Mouse (Mus musculus) liver, postnatal 0 days (tissue): ENCODE data around the gene Cacnb3. TPM values are rescaled to one million over a fixed set of nuclear protein-coding genes. Genes with fewer than 3 reads are reported as not detected.

Source experiments
- ATAC-seq: fragments of 200-750 bp; cut with Nextera tagmentation; 2 replicates; pipeline ENCODE4 v1.8.0; 2017; ENCODE audit warnings: mild to moderate bottlenecking, moderate library complexity
- DNase-seq: peaks from one replicate; pipeline ENCODE4 v3.0.0-alpha.2; 2016
- H3K27ac ChIP-seq: fragments of 300-500 bp; sonication (generic); 2 replicates; pipeline ENCODE4 v1.5.1; 2014; ENCODE audit warnings: antibody characterized with exemption, moderate library complexity, mild to moderate bottlenecking, low read depth
- H3K27me3 ChIP-seq: fragments of 300-500 bp; sonication (generic); 2 replicates; pipeline ENCODE4 v1.6.1; 2014; ENCODE audit warnings: low read length, control low read depth, mixed read lengths; ENCODE audit not compliant: insufficient read depth
- H3K36me3 ChIP-seq: fragments of 300-500 bp; sonication (generic); replicated peaks from 2 replicates; pipeline ENCODE4 v1.6.1; 2014; ENCODE audit warnings: mild to moderate bottlenecking, control low read depth, low read length, moderate library complexity, mixed read lengths; ENCODE audit not compliant: insufficient read depth
- H3K4me1 ChIP-seq: fragments of 300-500 bp; sonication (generic); 2 replicates; pipeline ENCODE4 v1.6.1; 2014; ENCODE audit warnings: antibody characterized with exemption, mild to moderate bottlenecking, control low read depth; ENCODE audit not compliant: insufficient read depth
- H3K4me2 ChIP-seq: fragments of 300-500 bp; sonication (generic); 2 replicates; pipeline ENCODE4 v1.6.1; 2014; ENCODE audit warnings: low read depth, mild to moderate bottlenecking, low read length, moderate library complexity, mixed read lengths
- H3K4me3 ChIP-seq: fragments of 300-500 bp; sonication (generic); 2 replicates; pipeline ENCODE4 v1.5.1; 2014; ENCODE audit warnings: low read depth, low read length
- H3K9ac ChIP-seq: fragments of 300-500 bp; sonication (generic); replicated peaks from 2 replicates; pipeline ENCODE4 v1.6.1; 2014; ENCODE audit warnings: mild to moderate bottlenecking, moderate library complexity
- H3K9me3 ChIP-seq: fragments of 300-500 bp; sonication (generic); 2 replicates; pipeline ENCODE4 v1.6.1; 2016; ENCODE audit warnings: mild to moderate bottlenecking, control low read depth, low read length, mixed read lengths
- CTCF ChIP-seq: sonication (generic); IDR thresholded peaks from 2 replicates; pipeline ENCODE4 v1.5.1; 2016; ENCODE audit warnings: antibody characterized with exemption, low read depth
- EP300 ChIP-seq: IDR thresholded peaks from 2 replicates; pipeline ENCODE4 v1.6.1; 2016; ENCODE audit warnings: antibody characterized with exemption, low read depth, mild to moderate bottlenecking
- WGBS: fragments of 180-500 bp; shearing (Covaris S2); extraction: QIAGEN DNeasy Blood & Tissue Kit; methylation state at CpG from one replicate; pipeline ENCODE4 v1.1.7; 2014; ENCODE audit not compliant: insufficient replicate concordance; 5-methylcytosine and 5-hydroxymethylcytosine counted together
- polyA plus RNA-seq: library from polyadenylated mRNA; unstranded; fragments of >200 nt; fragmentation: Nextera tagmentation; extraction: Ambion mirVana; gene quantifications from 2 replicates; pipeline ENCODE4 v1.2.1, GENCODE M21; 2015

The Cacnb3 gene
- polyA plus RNA-seq, 1 experiment from 2014 or later = 0.58 TPM

DNA sequence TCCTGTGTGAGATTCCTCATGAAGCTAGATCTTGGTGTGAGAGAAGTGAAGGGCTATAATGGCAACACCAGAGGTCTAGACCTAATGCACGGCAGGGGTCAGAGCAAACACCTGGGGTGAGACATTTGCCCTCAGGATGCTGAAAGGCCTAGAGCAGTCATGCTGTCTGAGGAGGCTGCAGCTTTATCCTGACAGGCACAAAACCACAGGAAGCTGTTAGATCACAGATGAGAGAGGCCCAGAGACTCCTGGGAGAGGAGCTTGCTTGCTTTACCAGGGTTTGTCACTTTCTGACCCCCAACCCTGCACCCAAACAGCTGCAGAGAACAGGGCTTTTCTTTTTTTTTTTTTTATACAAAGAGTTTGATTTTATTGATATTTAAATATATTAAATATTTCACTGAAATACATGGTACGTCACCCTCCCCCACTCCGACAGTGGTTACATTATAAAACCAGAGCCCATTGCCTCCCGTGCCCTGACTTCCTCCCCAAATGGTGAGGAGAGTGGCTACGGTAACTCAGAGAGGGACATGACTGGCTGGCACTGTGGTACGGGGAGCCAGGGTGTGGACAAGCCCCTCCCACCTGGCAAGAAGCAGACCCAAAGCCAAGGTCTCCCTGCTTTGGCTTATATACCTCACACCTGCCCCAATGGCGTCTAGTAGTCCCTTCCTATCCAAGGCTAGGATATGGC is 40.9 kb upstream of the Cacnb3 start:
- no peak for DNase-seq

GRCm38 (mm10) chr15:98591396-98591795 is 39.2 kb upstream of the Cacnb3 start:
- ATAC-seq (no peak), DNase-seq (no peak)
- 78% methylated on average over 4 of the region's 4 CpGs for WGBS
- Histone ChIP-seq H3K9ac (no peak overlapping the region), H3K27ac (no peak overlapping the region), H3K9me3 (no peaks in the 10 kb centered on the region), H3K36me3 (peaks cover 46% of the 10 kb centered on the region), H3K4me2 (no peak overlapping the region), H3K27me3 (no peaks in the 10 kb centered on the region), H3K4me1 (peaks cover 6% of the 10 kb centered on the region; the same call in 1 of the 2 replicates), H3K4me3 (no peak overlapping the region)
- TF ChIP-seq CTCF = no peak
- no peak for TF ChIP-seq EP300

More for the DNA sequence above, 40.9 kb upstream of the Cacnb3 start:
- Histone ChIP-seq H3K4me1 (peaks cover 17% of the 10 kb centered on the region; the same call in 1 of the 2 replicates), H3K9ac (no peak overlapping the region), H3K36me3 (peaks cover 31% of the 10 kb centered on the region), H3K27me3 (no peaks in the 10 kb centered on the region), H3K27ac (no peak overlapping the region), H3K4me2 (no peak overlapping the region), H3K4me3 (no peak overlapping the region), H3K9me3 (no peaks in the 10 kb centered on the region)
- no peak for ATAC-seq
- no peak for TF ChIP-seq EP300
- TF ChIP-seq CTCF = no peak
- WGBS = 32% methylated on average over 7 of the region's 7 CpGs

DNA sequence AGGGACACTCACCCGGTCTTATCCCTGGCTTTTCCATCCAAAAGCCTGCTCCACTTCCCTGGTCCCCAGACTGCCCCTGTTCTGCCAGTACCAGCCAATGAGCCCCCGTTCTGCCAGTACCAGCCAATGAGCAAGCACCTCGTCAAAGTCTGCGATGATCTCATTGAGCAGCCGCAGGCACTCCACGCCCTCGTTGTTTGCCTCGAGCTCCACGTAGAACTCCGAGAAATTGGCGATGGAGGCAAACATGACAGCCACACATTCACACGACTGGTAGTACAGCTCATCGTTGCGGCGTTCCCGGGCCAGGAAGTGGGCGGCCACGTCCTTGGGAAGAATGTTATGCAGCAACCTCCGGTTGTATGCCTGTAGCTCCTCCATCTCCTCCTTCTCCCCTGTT is 36.4 kb upstream of the Cacnb3 start:
- H3K36me3 ChIP-seq = peaks cover 72% of the 10 kb centered on the region
- H3K4me2 ChIP-seq = no peak overlapping the region
- WGBS = 89% methylated on average over 19 of the region's 19 CpGs
- H3K4me3 ChIP-seq = no peak overlapping the region
- DNase-seq = no peak
- H3K9ac ChIP-seq = no peak overlapping the region
- TF ChIP-seq EP300 (no peak), CTCF (no peak)
- H3K27ac ChIP-seq = no peak overlapping the region
- no peak for ATAC-seq
- no peaks in the 10 kb centered on the region for H3K27me3 ChIP-seq
- no peaks in the 10 kb centered on the region for H3K9me3 ChIP-seq
- H3K4me1 ChIP-seq = no peaks in the 10 kb centered on the region

DNA sequence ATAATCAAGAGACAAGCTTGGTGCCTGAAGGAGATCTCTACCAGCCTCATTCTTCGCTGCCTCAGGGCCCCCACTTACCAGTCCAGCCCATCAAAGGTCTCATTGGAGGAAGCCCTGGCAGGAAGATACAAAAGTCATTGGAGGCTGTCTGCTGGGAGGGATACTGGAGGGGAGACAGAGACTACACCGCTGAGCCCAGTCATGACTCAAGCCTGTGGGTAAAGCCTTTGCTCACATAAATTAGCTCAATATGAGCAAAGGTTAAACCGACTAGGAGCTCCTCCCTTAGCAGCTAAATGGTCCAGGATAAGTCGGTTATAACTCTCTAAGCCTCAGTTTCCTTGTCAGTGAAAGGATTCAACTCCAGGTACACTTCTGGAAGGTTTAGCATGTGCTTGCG is 35.6 kb upstream of the Cacnb3 start:
- DNase-seq (no peak), ATAC-seq (no peak)
- whole genome bisulfite sequencing = 86% methylated on average over 5 of the region's 5 CpGs
- H3K27me3 ChIP-seq = no peaks in the 10 kb centered on the region
- no peak overlapping the region for H3K9ac ChIP-seq
- no peak overlapping the region for H3K4me3 ChIP-seq
- no peak overlapping the region for H3K4me2 ChIP-seq
- H3K4me1 ChIP-seq = no peaks in the 10 kb centered on the region; the same call in 1 of the 2 replicates
- H3K27ac ChIP-seq = no peak overlapping the region
- peaks cover 76% of the 10 kb centered on the region for H3K36me3 ChIP-seq
- no peak for TF ChIP-seq EP300
- TF ChIP-seq CTCF = no peak
- no peaks in the 10 kb centered on the region for H3K9me3 ChIP-seq

DNA sequence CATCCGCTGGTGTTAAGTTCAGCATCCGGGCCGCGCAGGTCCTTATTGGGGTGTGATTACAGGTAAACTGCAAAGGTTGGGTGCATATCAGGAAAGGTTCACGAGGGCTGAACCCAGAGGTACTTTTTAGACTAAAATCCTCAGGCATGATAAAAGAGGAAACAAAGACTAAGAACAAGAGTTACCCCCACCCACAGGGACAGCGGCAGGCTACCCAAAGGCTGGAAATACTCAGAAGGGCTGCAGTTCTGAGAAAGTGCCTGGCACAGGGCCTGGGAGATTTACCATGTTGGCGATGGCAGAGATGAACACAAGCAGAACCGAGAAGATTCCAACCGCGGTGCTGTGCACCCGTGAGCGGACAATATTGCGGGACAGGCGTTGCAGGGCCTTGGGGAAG is 34.0 kb upstream of the Cacnb3 start:
- Histone ChIP-seq H3K4me3 (no peak overlapping the region), H3K4me2 (no peak overlapping the region), H3K9me3 (no peaks in the 10 kb centered on the region), H3K4me1 (peaks cover 7% of the 10 kb centered on the region), H3K27me3 (no peaks in the 10 kb centered on the region), H3K9ac (no peak overlapping the region), H3K36me3 (peaks cover 90% of the 10 kb centered on the region), H3K27ac (no peak overlapping the region)
- 92% methylated on average over 14 of the region's 14 CpGs for whole genome bisulfite sequencing
- DNase-seq = no peak
- TF ChIP-seq EP300 (no peak), CTCF (no peak)
- ATAC-seq = no peak

GRCm38 (mm10) chr15:98600036-98600709 is 30.5 kb upstream of the Cacnb3 start:
- 84% methylated on average over 12 of the region's 12 CpGs for WGBS
- H3K4me3 ChIP-seq = no peak overlapping the region
- no peak for TF ChIP-seq CTCF
- no peaks in the 10 kb centered on the region for H3K9me3 ChIP-seq
- no peak overlapping the region for H3K27ac ChIP-seq
- no peak overlapping the region for H3K9ac ChIP-seq
- H3K4me2 ChIP-seq = no peak overlapping the region
- peaks cover 64% of the 10 kb centered on the region for H3K36me3 ChIP-seq
- DNase-seq (no peak), ATAC-seq (no peak)
- peaks cover 32% of the 10 kb centered on the region for H3K4me1 ChIP-seq
- no peaks in the 10 kb centered on the region for H3K27me3 ChIP-seq
